Mouse (Mus musculus): Measurements from ENCODE around the gene Mbtd1.

GRCm38 (mm10) chr11:93986298-93986697 lies 100.6 kb downstream of the Mbtd1 start:
- TF ChIP-seq POLR2A (IDR thresholded peaks at IDR 0.05; ENCODE audit: insufficient read depth, low read length) (no peak), CTCF (IDR thresholded peaks at IDR 0.05; ENCODE audit: low read depth, low read length) (no peak), EP300 (IDR thresholded peaks at IDR 0.05; ENCODE audit: insufficient read depth, low read depth, low read length) (no peak)

Data from ES-Bruce4 (cell line).